Mouse (Mus musculus) hindbrain, embryonic 16.5 days (tissue): ENCODE results near the gene Atxn1. TPM values are rescaled to one million over a fixed set of nuclear protein-coding genes. Genes with fewer than 3 reads are reported as not detected.

ENCODE experiments used
- ATAC-seq: fragments of 200-750 bp; cut with Nextera tagmentation; 2 replicates; pipeline ENCODE4 v1.8.0; 2017; ENCODE audit warnings: moderate TSS enrichment, moderate library complexity
- H3K27ac ChIP-seq: fragments of 300-500 bp; sonication (generic); 2 replicates; pipeline ENCODE4 v1.5.1; 2014; ENCODE audit warnings: low read depth, mild to moderate bottlenecking, control low read depth, low read length, moderate library complexity
- H3K27me3 ChIP-seq: fragments of 300-500 bp; sonication (generic); replicated peaks from 2 replicates; pipeline ENCODE4 v1.6.1; 2014; ENCODE audit warnings: low read length; ENCODE audit not compliant: control insufficient read depth, insufficient read depth
- H3K36me3 ChIP-seq: fragments of 300-500 bp; sonication (generic); 2 replicates; pipeline ENCODE4 v1.6.1; 2014; ENCODE audit warnings: mild to moderate bottlenecking, low read length, moderate library complexity, mixed read lengths; ENCODE audit not compliant: control insufficient read depth, insufficient read depth
- H3K4me1 ChIP-seq: fragments of 300-500 bp; sonication (generic); 2 replicates; pipeline ENCODE4 v1.6.1; 2014; ENCODE audit warnings: low read depth, low read length; ENCODE audit not compliant: control insufficient read depth, insufficient read depth
- H3K4me2 ChIP-seq: fragments of 300-500 bp; sonication (generic); 2 replicates; pipeline ENCODE4 v1.6.1; 2014; ENCODE audit warnings: mild to moderate bottlenecking, low read length, control low read depth, moderate library complexity
- H3K4me3 ChIP-seq: fragments of 300-500 bp; sonication (generic); 2 replicates; pipeline ENCODE4 v1.5.1; 2014; ENCODE audit warnings: mild to moderate bottlenecking, low read length, control low read depth, moderate library complexity
- H3K9ac ChIP-seq: fragments of 300-500 bp; sonication (generic); 2 replicates; pipeline ENCODE4 v1.6.1; 2014; ENCODE audit warnings: low read depth, mild to moderate bottlenecking, control low read depth, low read length, moderate library complexity
- H3K9me3 ChIP-seq: fragments of 300-500 bp; sonication (generic); 2 replicates; pipeline ENCODE4 v1.6.1; 2014; ENCODE audit warnings: mild to moderate bottlenecking, low read length, moderate library complexity; ENCODE audit not compliant: control insufficient read depth
- WGBS: fragments of 180-500 bp; shearing (Covaris S2); extraction: QIAGEN DNeasy Blood & Tissue Kit; methylation state at CpG from one replicate; pipeline ENCODE4 v1.1.7; 2014; 5-methylcytosine and 5-hydroxymethylcytosine counted together
- polyA plus RNA-seq: library from polyadenylated mRNA; unstranded; fragments of >200 nt; fragmentation: Nextera tagmentation; extraction: Ambion mirVana; gene quantifications from 2 replicates; pipeline ENCODE4 v1.2.1, GENCODE M21; 2015

The Atxn1 gene
- polyA plus RNA-seq, 1 experiment from 2014 or later, result 8.3 TPM

DNA sequence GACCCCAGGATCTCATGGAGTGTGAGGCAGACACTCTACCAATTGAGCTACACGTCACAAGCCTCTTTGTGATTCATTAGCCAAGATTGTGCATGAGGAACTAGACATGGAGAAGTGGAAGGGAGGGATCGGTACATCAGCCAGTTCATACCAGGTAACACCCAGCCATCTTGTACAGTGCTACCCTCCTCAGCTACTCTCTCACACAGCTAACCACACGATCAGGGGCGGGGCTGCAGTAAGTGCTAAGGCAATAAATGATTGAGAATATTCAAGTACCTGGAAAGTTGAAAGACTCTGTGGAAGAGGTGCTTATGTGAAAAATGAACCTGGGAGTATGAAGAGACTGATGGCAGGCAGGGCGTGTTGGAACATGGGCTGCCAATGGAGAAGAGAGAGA is 306.5 kb downstream of the Atxn1 start:
- H3K4me3 ChIP-seq, result no peak overlapping the region
- WGBS, result 93% methylated on average over 5 of the region's 5 CpGs
- no peaks in the 10 kb centered on the region for H3K27me3 ChIP-seq
- ATAC-seq, result no peak
- peaks cover 3% of the 10 kb centered on the region for H3K4me1 ChIP-seq
- H3K9ac ChIP-seq, result no peak overlapping the region
- H3K4me2 ChIP-seq, result no peak overlapping the region
- H3K36me3 ChIP-seq, result no peaks in the 10 kb centered on the region
- H3K9me3 ChIP-seq, result no peaks in the 10 kb centered on the region
- no peak overlapping the region for H3K27ac ChIP-seq

- Histone ChIP-seq H3K9ac (no peak overlapping the region), H3K27ac (no peak overlapping the region), H3K36me3 (no peaks in the 10 kb centered on the region), H3K9me3 (no peaks in the 10 kb centered on the region), H3K4me3 (no peak overlapping the region), H3K27me3 (no peaks in the 10 kb centered on the region), H3K4me1 (peaks cover 3% of the 10 kb centered on the region), H3K4me2 (no peak overlapping the region)
- ATAC-seq, result no peak
- 91% methylated on average over 1 of the region's 1 CpGs for WGBS
Observed at GRCm38 (mm10) chr13:45657176-45657575, 307.6 kb downstream of the Atxn1 start.

DNA sequence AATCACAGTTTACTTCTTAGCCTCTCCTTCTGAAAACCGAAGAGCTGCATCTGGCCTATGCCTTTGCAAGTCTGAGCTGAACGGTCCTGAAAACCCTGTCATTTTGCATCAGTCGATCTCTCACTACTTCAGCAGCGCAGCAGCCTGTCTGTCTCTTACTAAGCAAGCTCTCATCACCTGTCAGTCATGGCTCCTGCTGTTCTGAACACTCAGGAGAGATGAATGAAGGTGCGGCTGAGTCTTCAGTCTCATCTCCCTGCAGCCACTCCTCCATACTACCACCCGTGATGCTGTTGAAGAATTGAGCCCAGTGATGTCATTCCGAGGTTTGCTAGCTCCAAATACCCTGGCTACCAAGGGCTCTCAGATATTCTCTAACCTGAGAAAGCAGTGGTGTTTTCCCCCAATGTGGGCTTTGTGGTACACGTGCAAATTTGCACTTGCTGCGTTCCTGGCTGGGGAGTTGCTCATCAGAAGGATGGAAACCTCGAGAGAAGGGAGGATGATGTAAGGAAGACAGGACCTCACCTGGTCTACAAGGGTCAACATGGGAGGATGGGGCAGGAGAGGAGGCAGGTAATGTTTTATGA is 313.1 kb downstream of the Atxn1 start:
- H3K27me3 ChIP-seq, result no peaks in the 10 kb centered on the region
- no peaks in the 10 kb centered on the region for H3K9me3 ChIP-seq
- H3K27ac ChIP-seq, result no peak overlapping the region
- H3K4me1 ChIP-seq, result no peaks in the 10 kb centered on the region
- H3K9ac ChIP-seq, result no peak overlapping the region
- 76% methylated on average over 10 of the region's 10 CpGs for WGBS
- H3K4me3 ChIP-seq, result no peak overlapping the region
- no peaks in the 10 kb centered on the region for H3K36me3 ChIP-seq
- H3K4me2 ChIP-seq, result no peak overlapping the region
- ATAC-seq, result no peak

DNA sequence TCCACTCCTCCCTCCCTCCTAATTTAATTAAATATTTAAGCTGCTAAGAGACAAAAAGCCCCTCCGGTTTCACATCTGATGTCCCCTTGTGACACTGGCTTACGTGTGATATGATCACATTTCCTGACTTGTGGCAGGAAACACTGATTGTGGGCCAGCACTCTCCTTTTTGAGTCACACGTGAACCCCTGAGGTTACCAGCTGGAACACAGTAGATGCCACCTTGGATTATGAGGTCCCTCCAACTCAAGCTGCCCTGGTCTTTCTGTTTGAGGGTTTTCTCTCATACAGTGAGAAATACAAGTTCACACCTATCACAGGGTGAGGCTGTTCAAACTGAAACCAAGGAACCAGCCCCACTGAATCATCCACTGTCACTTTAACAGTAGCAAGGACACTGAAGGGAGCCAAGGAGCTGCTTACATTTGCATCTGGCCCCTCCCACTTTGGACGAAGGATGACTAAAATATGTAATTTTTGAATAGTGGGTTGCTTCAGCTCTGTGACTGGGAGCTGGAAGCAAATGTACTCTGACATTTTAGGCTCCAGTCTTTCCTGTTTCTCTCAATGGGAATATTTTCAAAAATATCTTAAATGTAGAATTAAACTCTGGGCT is 315.5 kb downstream of the Atxn1 start:
- WGBS, result 68% methylated on average over 4 of the region's 4 CpGs
- Histone ChIP-seq H3K9ac (no peak overlapping the region), H3K27ac (no peak overlapping the region), H3K9me3 (no peaks in the 10 kb centered on the region), H3K4me3 (no peak overlapping the region), H3K27me3 (no peaks in the 10 kb centered on the region), H3K4me2 (no peak overlapping the region), H3K36me3 (no peaks in the 10 kb centered on the region), H3K4me1 (no peaks in the 10 kb centered on the region)
- ATAC-seq, result no peak

DNA sequence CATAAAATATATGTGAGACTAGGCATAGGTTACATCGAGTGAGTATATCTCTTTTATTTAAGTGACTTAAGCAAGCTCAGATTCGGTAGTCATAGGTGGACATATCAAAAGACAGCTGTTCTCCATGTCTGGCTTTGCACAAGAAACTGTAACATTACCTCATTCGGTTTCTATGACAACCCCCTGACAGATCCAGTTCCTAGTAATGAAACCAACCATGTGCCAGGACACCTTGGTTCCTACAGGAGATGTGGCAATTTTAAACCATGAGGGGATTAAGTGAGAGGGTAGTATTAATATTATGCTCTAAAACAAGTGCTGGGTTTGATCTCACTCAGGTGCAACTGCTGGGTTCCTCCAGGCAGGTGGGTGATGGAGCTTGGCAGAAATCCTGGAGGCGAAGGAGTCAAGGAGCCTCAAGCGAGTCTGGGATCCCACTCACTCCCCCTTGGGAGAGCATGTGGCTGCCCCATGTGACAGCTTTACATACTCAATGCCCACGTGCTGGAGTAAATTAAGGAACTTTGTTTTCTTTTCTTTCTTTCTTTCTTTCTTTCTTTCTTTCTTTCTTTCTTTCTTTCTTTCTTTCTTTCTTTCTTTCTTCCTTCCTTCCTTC is 320.9 kb downstream of the Atxn1 start:
- Histone ChIP-seq H3K4me2 (no peak overlapping the region), H3K4me3 (no peak overlapping the region), H3K4me1 (peaks cover 7% of the 10 kb centered on the region; the same call in 1 of the 2 replicates), H3K9me3 (no peaks in the 10 kb centered on the region), H3K27ac (no peak overlapping the region), H3K36me3 (no peaks in the 10 kb centered on the region), H3K9ac (no peak overlapping the region), H3K27me3 (no peaks in the 10 kb centered on the region)
- no peak for ATAC-seq
- WGBS, result 65% methylated on average over 6 of the region's 6 CpGs

- no peak for ATAC-seq
- H3K4me2 ChIP-seq, result no peak overlapping the region
- 71% methylated on average over 7 of the region's 7 CpGs for WGBS
Observed at GRCm38 (mm10) chr13:45642913-45643312, 321.9 kb downstream of the Atxn1 start.

GRCm38 (mm10) chr13:45640431-45640830 is 324.4 kb downstream of the Atxn1 start:
- Histone ChIP-seq H3K9me3 (no peaks in the 10 kb centered on the region), H3K4me1 (peaks cover 7% of the 10 kb centered on the region; the same call in 1 of the 2 replicates), H3K27ac (no peak overlapping the region), H3K9ac (no peak overlapping the region), H3K4me2 (no peak overlapping the region), H3K27me3 (no peaks in the 10 kb centered on the region), H3K4me3 (no peak overlapping the region), H3K36me3 (no peaks in the 10 kb centered on the region)
- WGBS, result 60% methylated on average over 5 of the region's 5 CpGs
- ATAC-seq, result no peak

More at GRCm38 (mm10) chr13:45642913-45643312, 321.9 kb downstream of the Atxn1 start:
- H3K27ac ChIP-seq, result no peak overlapping the region
- H3K9me3 ChIP-seq, result no peaks in the 10 kb centered on the region
- H3K36me3 ChIP-seq, result no peaks in the 10 kb centered on the region
- peaks cover 7% of the 10 kb centered on the region; the same call in 1 of the 2 replicates for H3K4me1 ChIP-seq
- no peak overlapping the region for H3K4me3 ChIP-seq
- no peak overlapping the region for H3K9ac ChIP-seq
- H3K27me3 ChIP-seq, result no peaks in the 10 kb centered on the region

GRCm38 (mm10) chr13:45638281-45638680 is 326.5 kb downstream of the Atxn1 start:
- no peak overlapping the region for H3K27ac ChIP-seq
- no peak for ATAC-seq
- H3K27me3 ChIP-seq, result no peaks in the 10 kb centered on the region
- H3K9me3 ChIP-seq, result no peaks in the 10 kb centered on the region
- H3K4me3 ChIP-seq, result no peak overlapping the region
- no peaks in the 10 kb centered on the region for H3K36me3 ChIP-seq
- H3K4me1 ChIP-seq, result peaks cover 4% of the 10 kb centered on the region; the same call in 1 of the 2 replicates
- WGBS, result 95% methylated on average over 1 of the region's 1 CpGs
- H3K4me2 ChIP-seq, result no peak overlapping the region
- no peak overlapping the region for H3K9ac ChIP-seq

GRCm38 (mm10) chr13:45637324-45637723 is 327.5 kb downstream of the Atxn1 start:
- no peak overlapping the region for H3K9ac ChIP-seq
- H3K4me2 ChIP-seq, result no peak overlapping the region
- no peaks in the 10 kb centered on the region for H3K4me1 ChIP-seq
- H3K36me3 ChIP-seq, result no peaks in the 10 kb centered on the region
- 59% methylated on average over 8 of the region's 8 CpGs for WGBS
- no peak overlapping the region for H3K27ac ChIP-seq
- no peak for ATAC-seq
- H3K27me3 ChIP-seq, result no peaks in the 10 kb centered on the region
- no peaks in the 10 kb centered on the region for H3K9me3 ChIP-seq
- no peak overlapping the region for H3K4me3 ChIP-seq
